Mouse (Mus musculus) liver, embryonic 12.5 days (tissue): ENCODE measurements around the gene Nudt3. TPM values are rescaled to one million over a fixed set of nuclear protein-coding genes. Genes with fewer than 3 reads are reported as not detected.
A peak's percentile ranks its signal among the peaks of the same experiment; 100 is the strongest.

Experiments
- ATAC-seq: fragments of 200-750 bp; cut with Nextera tagmentation; 2 replicates; pipeline ENCODE4 v1.8.0; 2017; ENCODE audit warnings: moderate number of reproducible peaks, mild to moderate bottlenecking, moderate library complexity
- H3K27ac ChIP-seq: fragments of 300-500 bp; sonication (generic); 2 replicates; pipeline ENCODE4 v1.5.1; 2016; ENCODE audit warnings: mild to moderate bottlenecking
- H3K27me3 ChIP-seq: fragments of 300-500 bp; sonication (generic); replicated peaks from 2 replicates; pipeline ENCODE4 v1.6.1; 2016; ENCODE audit warnings: mild to moderate bottlenecking, moderate library complexity
- H3K36me3 ChIP-seq: fragments of 300-500 bp; sonication (generic); 2 replicates; pipeline ENCODE4 v1.6.1; 2016; ENCODE audit warnings: mild to moderate bottlenecking, moderate library complexity
- H3K4me1 ChIP-seq: fragments of 300-500 bp; sonication (generic); 2 replicates; pipeline ENCODE4 v1.6.1; 2016
- H3K4me2 ChIP-seq: fragments of 300-500 bp; sonication (generic); 2 replicates; pipeline ENCODE4 v1.6.1; 2016; ENCODE audit warnings: mild to moderate bottlenecking, moderate library complexity
- H3K4me3 ChIP-seq: fragments of 300-500 bp; sonication (generic); 2 replicates; pipeline ENCODE4 v1.5.1; 2016; ENCODE audit warnings: mild to moderate bottlenecking, moderate library complexity
- H3K9ac ChIP-seq: fragments of 300-500 bp; sonication (generic); 2 replicates; pipeline ENCODE4 v1.6.1; 2016; ENCODE audit warnings: mild to moderate bottlenecking, moderate library complexity
- H3K9me3 ChIP-seq: fragments of 300-500 bp; sonication (generic); replicated peaks from 2 replicates; pipeline ENCODE4 v1.6.1; 2016; ENCODE audit warnings: mild to moderate bottlenecking, moderate library complexity
- WGBS: fragments of 180-500 bp; shearing (Covaris S2); methylation state at CpG from one replicate; pipeline ENCODE4 v1.1.7; 2016; ENCODE audit not compliant: insufficient replicate concordance; 5-methylcytosine and 5-hydroxymethylcytosine counted together
- polyA plus RNA-seq: library from polyadenylated mRNA; unstranded; fragments of >200 nt; fragmentation: Nextera tagmentation; extraction: Ambion mirVana; gene quantifications from 2 replicates; pipeline ENCODE4 v1.2.1, GENCODE M21; 2016

The Nudt3 gene
- polyA plus RNA-seq, 1 experiment from 2014 or later, result 51.2 TPM

- peak overlapping the region; percentile 96 for H3K27ac ChIP-seq
- H3K4me3 ChIP-seq, result peak overlapping the region; percentile 91
- peaks cover 33% of the 10 kb centered on the region for H3K36me3 ChIP-seq
- 1% methylated on average over 14 of the region's 14 CpGs for WGBS
- no peaks in the 10 kb centered on the region for H3K27me3 ChIP-seq
- no peak for ATAC-seq
- peak overlapping the region; percentile 98 for H3K9ac ChIP-seq
- peaks cover 84% of the 10 kb centered on the region for H3K4me1 ChIP-seq
- H3K4me2 ChIP-seq, result peak overlapping the region; percentile 96
- no peaks in the 10 kb centered on the region for H3K9me3 ChIP-seq
These were observed 65.2 kb downstream of the Nudt3 start for GRCm38 (mm10) chr17:27557927-27558661.

- Histone ChIP-seq H3K4me1 (peaks cover 92% of the 10 kb centered on the region), H3K27ac (peak overlapping the region; percentile 96)
These were observed 65.9 kb downstream of the Nudt3 start for GRCm38 (mm10) chr17:27557181-27557926.

GRCm38 (mm10) chr17:27556315-27557011, 66.8 kb downstream of the Nudt3 start, which contains the start of gene Hmga1:
Gene Hmga1, plus strand, starts transcription at chr17:27556497.
- peaks cover 93% of the 10 kb centered on the region for H3K4me1 ChIP-seq

More at GRCm38 (mm10) chr17:27557181-27557926, 65.9 kb downstream of the Nudt3 start:
- WGBS, result 0% methylated on average over 45 of the region's 75 CpGs
- H3K36me3 ChIP-seq, result peaks cover 33% of the 10 kb centered on the region
- H3K9me3 ChIP-seq, result no peaks in the 10 kb centered on the region
- H3K27me3 ChIP-seq, result no peaks in the 10 kb centered on the region
- peak overlapping the region; percentile 91 for H3K4me3 ChIP-seq
- peak overlapping the region; percentile 96 for H3K4me2 ChIP-seq
- peak; percentile 16; the same call in 1 of the 2 replicates for ATAC-seq
- peak overlapping the region; percentile 98 for H3K9ac ChIP-seq

GRCm38 (mm10) chr17:27555512-27556172, 67.7 kb downstream of the Nudt3 start:
- peak overlapping the region; percentile 96 for H3K4me2 ChIP-seq
- peak overlapping the region; percentile 91 for H3K4me3 ChIP-seq
- H3K27ac ChIP-seq, result peak overlapping the region; percentile 96
- H3K9me3 ChIP-seq, result no peaks in the 10 kb centered on the region
- H3K9ac ChIP-seq, result peak overlapping the region; percentile 98
- 1% methylated on average over 54 of the region's 55 CpGs for WGBS
- H3K27me3 ChIP-seq, result no peaks in the 10 kb centered on the region
- peaks cover 16% of the 10 kb centered on the region for H3K36me3 ChIP-seq
- peaks cover 89% of the 10 kb centered on the region for H3K4me1 ChIP-seq
- ATAC-seq, result peak; percentile 57

More at GRCm38 (mm10) chr17:27556315-27557011, 66.8 kb downstream of the Nudt3 start, which contains the start of gene Hmga1:
- Histone ChIP-seq H3K4me2 (peak within 1 kb of the TSS; percentile 96), H3K36me3 (peaks cover 24% of the 10 kb centered on the region), H3K9ac (peak within 1 kb of the TSS; percentile 98), H3K27me3 (no peaks in the 10 kb centered on the region), H3K9me3 (no peaks in the 10 kb centered on the region), H3K27ac (peak within 1 kb of the TSS; percentile 96), H3K4me3 (peak within 1 kb of the TSS; percentile 91)
- ATAC-seq, result peak; percentile 72
- WGBS, result under 1% methylated on average over 79 of the region's 79 CpGs

GRCm38 (mm10) chr17:27555075-27555511, 68.2 kb downstream of the Nudt3 start:
- H3K9me3 ChIP-seq, result no peaks in the 10 kb centered on the region
- ATAC-seq, result peak; percentile 54
- peak overlapping the region; percentile 91 for H3K4me3 ChIP-seq
- peaks cover 83% of the 10 kb centered on the region for H3K4me1 ChIP-seq
- H3K4me2 ChIP-seq, result peak overlapping the region; percentile 96
- H3K27ac ChIP-seq, result peak overlapping the region; percentile 96
- no peaks in the 10 kb centered on the region for H3K27me3 ChIP-seq
- WGBS, result under 1% methylated on average over 36 of the region's 39 CpGs
- peak overlapping the region; percentile 98 for H3K9ac ChIP-seq
- peaks cover 11% of the 10 kb centered on the region for H3K36me3 ChIP-seq

- peak overlapping the region; percentile 91 for H3K4me3 ChIP-seq
- H3K9me3 ChIP-seq, result no peaks in the 10 kb centered on the region
- peak overlapping the region; percentile 96 for H3K27ac ChIP-seq
- no peak for ATAC-seq
- H3K4me1 ChIP-seq, result peaks cover 79% of the 10 kb centered on the region
- H3K27me3 ChIP-seq, result no peaks in the 10 kb centered on the region; the same call in 1 of the 2 replicates
- WGBS, result 32% methylated on average over 20 of the region's 20 CpGs
- peak overlapping the region; percentile 98 for H3K9ac ChIP-seq
- H3K36me3 ChIP-seq, result peaks cover 3% of the 10 kb centered on the region
- peak overlapping the region; percentile 96 for H3K4me2 ChIP-seq
These were observed 69.0 kb downstream of the Nudt3 start for GRCm38 (mm10) chr17:27554062-27554960.

- Histone ChIP-seq H3K9me3 (no peaks in the 10 kb centered on the region), H3K4me1 (peaks cover 64% of the 10 kb centered on the region), H3K27ac (peak overlapping the region; percentile 64), H3K27me3 (no peaks in the 10 kb centered on the region; the same call in 1 of the 2 replicates), H3K36me3 (no peaks in the 10 kb centered on the region), H3K4me3 (no peak overlapping the region), H3K9ac (peak overlapping the region; percentile 17; the same call in 1 of the 2 replicates), H3K4me2 (peak overlapping the region; percentile 18; the same call in 1 of the 2 replicates)
- 35% methylated on average over 23 of the region's 23 CpGs for WGBS
- ATAC-seq, result no peak
These were observed 70.8 kb downstream of the Nudt3 start for GRCm38 (mm10) chr17:27552215-27553201.

GRCm38 (mm10) chr17:27551393-27551940, 71.8 kb downstream of the Nudt3 start:
- WGBS, result 44% methylated on average over 10 of the region's 10 CpGs
- Histone ChIP-seq H3K9me3 (no peaks in the 10 kb centered on the region), H3K27me3 (peaks cover 8% of the 10 kb centered on the region; the same call in 1 of the 2 replicates), H3K9ac (no peak overlapping the region), H3K36me3 (no peaks in the 10 kb centered on the region), H3K4me3 (no peak overlapping the region), H3K4me2 (no peak overlapping the region), H3K27ac (0 out of 2 replicates have a peak overlapping the region, but pooled peaks have one; percentile 64), H3K4me1 (peaks cover 59% of the 10 kb centered on the region)
- ATAC-seq, result no peak

- H3K4me2 ChIP-seq, result no peak overlapping the region
- WGBS, result 50% methylated on average over 8 of the region's 8 CpGs
- no peak overlapping the region for H3K27ac ChIP-seq
- peaks cover 16% of the 10 kb centered on the region; the same call in 1 of the 2 replicates for H3K27me3 ChIP-seq
- no peak for ATAC-seq
- H3K4me1 ChIP-seq, result peaks cover 38% of the 10 kb centered on the region
- no peaks in the 10 kb centered on the region for H3K36me3 ChIP-seq
- no peak overlapping the region for H3K4me3 ChIP-seq
- H3K9me3 ChIP-seq, result no peaks in the 10 kb centered on the region
- no peak overlapping the region for H3K9ac ChIP-seq
These were observed 74.1 kb downstream of the Nudt3 start for GRCm38 (mm10) chr17:27549234-27549633.
